Mouse (Mus musculus) MEL (cell line): ENCODE results near the gene Phf8. TPM values are rescaled to one million over a fixed set of nuclear protein-coding genes. Genes with fewer than 3 reads are reported as not detected.

Experiments
- DNase-seq: peaks from one replicate; pipeline ENCODE4 v3.0.0; 2011; ENCODE audit warnings: low read depth, low spot score
- H3K27ac ChIP-seq: 2 replicates; pipeline ENCODE4 v1.5.1; 2012; ENCODE audit warnings: low read depth, mild to moderate bottlenecking, control low read depth, low read length, moderate library complexity; ENCODE audit not compliant: control insufficient read depth
- H3K27me3 ChIP-seq, 2 experiments: fragments of 150-350 bp in 1 of 2; sonication (generic) in 1 of 2; 2 replicates each; pipeline ENCODE4 v1.6.1; 2012; ENCODE audit warnings: low read length in 2 of 2, mild to moderate bottlenecking in 2 of 2, improper control_type of control experiment in 1 of 2, moderate library complexity in 1 of 2; ENCODE audit not compliant: insufficient read depth in 2 of 2, control insufficient read depth in 1 of 2
- H3K36me3 ChIP-seq, 2 experiments: 2 replicates each; pipeline ENCODE4 v1.6.1; 2012 to 2014; ENCODE audit warnings: low read length in 2 of 2, improper control_type of control experiment in 1 of 2, inconsistent platforms in 1 of 2, mild to moderate bottlenecking in 1 of 2; ENCODE audit not compliant: insufficient read depth in 2 of 2, control insufficient read depth in 1 of 2
- H3K4me1 ChIP-seq, 2 experiments: fragments of 150-350 bp in 1 of 2; sonication (generic) in 1 of 2; 2 replicates each; pipeline ENCODE4 v1.6.1; 2012; ENCODE audit warnings: low read length in 2 of 2, improper control_type of control experiment in 1 of 2, mild to moderate bottlenecking in 1 of 2; ENCODE audit not compliant: insufficient read depth in 2 of 2, control insufficient read depth in 1 of 2
- H3K4me3 ChIP-seq, 2 experiments: fragments of 150-350 bp in 1 of 2; sonication (generic) in 1 of 2; 2 replicates each; pipeline ENCODE4 v1.5.1; 2012; ENCODE audit warnings: low read depth in 2 of 2, low read length in 2 of 2, mild to moderate bottlenecking in 2 of 2, moderate library complexity in 2 of 2, control low read depth in 1 of 2, improper control_type of control experiment in 1 of 2; ENCODE audit not compliant: control insufficient read depth in 1 of 2, insufficient read depth in 1 of 2
- H3K79me2 ChIP-seq: 2 replicates; pipeline ENCODE4 v1.6.1; 2012; ENCODE audit warnings: mild to moderate bottlenecking, low read length, moderate library complexity; ENCODE audit not compliant: control insufficient read depth, poor library complexity, insufficient read depth
- H3K9ac ChIP-seq: 2 replicates; pipeline ENCODE4 v1.6.1; 2012; ENCODE audit warnings: low read depth, mild to moderate bottlenecking, control low read depth, low read length, moderate library complexity; ENCODE audit not compliant: control insufficient read depth, poor library complexity, severe bottlenecking
- H3K9me3 ChIP-seq: fragments of 150-350 bp; sonication (generic); replicated peaks from 2 replicates; pipeline ENCODE4 v1.6.1; 2012; ENCODE audit warnings: mild to moderate bottlenecking, low read length, improper control_type of control experiment, moderate library complexity; ENCODE audit not compliant: insufficient read depth
- BHLHE40 ChIP-seq: IDR thresholded peaks from 2 replicates; pipeline ENCODE4 v1.6.1; 2012; ENCODE audit warnings: low read depth, mild to moderate bottlenecking, inconsistent platforms, low read length, improper control_type of control experiment, borderline replicate concordance
- CHD1 ChIP-seq: IDR thresholded peaks from 2 replicates; pipeline ENCODE4 v1.6.1; 2012; ENCODE audit warnings: low read depth, mild to moderate bottlenecking, inconsistent platforms, low read length, improper control_type of control experiment
- CTCF ChIP-seq, 3 experiments: IDR thresholded peaks in 2 of 3; conservative IDR thresholded peaks in 1 of 3; 2 replicates each; pipeline ENCODE4 v1.5.1; 2011 to 2012; ENCODE audit warnings: low read length in 3 of 3, low read depth in 2 of 3, mild to moderate bottlenecking in 2 of 3, improper control_type of control experiment in 1 of 3, inconsistent platforms in 1 of 3, mixed read lengths in 1 of 3, moderate library complexity in 1 of 3; ENCODE audit not compliant: control insufficient read depth in 1 of 3, insufficient read depth in 1 of 3, poor library complexity in 1 of 3, severe bottlenecking in 1 of 3
- ELF1 ChIP-seq: IDR thresholded peaks from 2 replicates; pipeline ENCODE4 v1.6.1; 2014; ENCODE audit warnings: low read depth, mild to moderate bottlenecking, inconsistent platforms, low read length, improper control_type of control experiment, moderate library complexity
- EP300 ChIP-seq, 2 experiments: IDR thresholded peaks; 2 replicates each; pipeline ENCODE4 v1.6.1; 2011; ENCODE audit warnings: improper control_type of control experiment in 2 of 2, low read length in 2 of 2, low read depth in 1 of 2, mild to moderate bottlenecking in 1 of 2
- ETS1 ChIP-seq: IDR thresholded peaks from 2 replicates; pipeline ENCODE4 v1.6.1; 2012; ENCODE audit warnings: low read depth, mild to moderate bottlenecking, inconsistent platforms, low read length, improper control_type of control experiment, moderate library complexity
- GATA1 ChIP-seq: IDR thresholded peaks from 2 replicates; pipeline ENCODE4 v1.6.1; 2011; ENCODE audit warnings: low read depth, low read length, improper control_type of control experiment
- HCFC1 ChIP-seq: IDR thresholded peaks from 2 replicates; pipeline ENCODE4 v1.6.1; 2012; ENCODE audit warnings: low read depth, mild to moderate bottlenecking, inconsistent platforms, low read length, improper control_type of control experiment, moderate library complexity
- JUND ChIP-seq: IDR thresholded peaks from 2 replicates; pipeline ENCODE4 v1.6.1; 2011; ENCODE audit warnings: low read depth, mild to moderate bottlenecking, improper control_type of control experiment, low read length
- KAT2A ChIP-seq: conservative IDR thresholded peaks from 2 replicates; pipeline ENCODE4 v1.6.1; 2012; ENCODE audit warnings: low read depth, low read length, improper control_type of control experiment, inconsistent platforms
- MAFK ChIP-seq: IDR thresholded peaks from 2 replicates; pipeline ENCODE4 v1.6.1; 2011; ENCODE audit warnings: low read depth, mild to moderate bottlenecking, low read length, improper control_type of control experiment, borderline replicate concordance
- MAX ChIP-seq: IDR thresholded peaks from 2 replicates; pipeline ENCODE4 v1.6.1; 2011; ENCODE audit warnings: low read length, improper control_type of control experiment
- MAZ ChIP-seq: IDR thresholded peaks from 2 replicates; pipeline ENCODE4 v1.6.1; 2012; ENCODE audit warnings: low read depth, mild to moderate bottlenecking, inconsistent platforms, low read length, improper control_type of control experiment
- MEF2A ChIP-seq: IDR thresholded peaks from 2 replicates; pipeline ENCODE4 v1.6.1; 2014; ENCODE audit warnings: low read depth, mild to moderate bottlenecking, inconsistent platforms, low read length, improper control_type of control experiment; ENCODE audit not compliant: poor library complexity, insufficient replicate concordance, severe bottlenecking; ENCODE audit errors: extremely low read depth
- MYB ChIP-seq: IDR thresholded peaks from 2 replicates; pipeline ENCODE4 v1.6.1; 2011; ENCODE audit warnings: mild to moderate bottlenecking, low read depth, low read length, improper control_type of control experiment
- MYC ChIP-seq: IDR thresholded peaks from 2 replicates; pipeline ENCODE4 v1.6.1; 2011; ENCODE audit warnings: low read depth, mild to moderate bottlenecking, low read length, improper control_type of control experiment, moderate library complexity
- NELFE ChIP-seq: IDR thresholded peaks from 2 replicates; pipeline ENCODE4 v1.6.1; 2011; ENCODE audit warnings: low read depth, low read length, improper control_type of control experiment
- NRF1 ChIP-seq: IDR thresholded peaks from 2 replicates; pipeline ENCODE4 v1.6.1; 2014; ENCODE audit warnings: low read depth, mild to moderate bottlenecking, inconsistent platforms, low read length, improper control_type of control experiment, moderate library complexity; ENCODE audit not compliant: poor library complexity, insufficient read depth, severe bottlenecking
- POLR2A ChIP-seq, 2 experiments: IDR thresholded peaks; 2 replicates each; pipeline ENCODE4 v1.6.1; 2011 to 2012; ENCODE audit warnings: low read length in 2 of 2, mild to moderate bottlenecking in 2 of 2, control low read depth in 1 of 2, improper control_type of control experiment in 1 of 2, low read depth in 1 of 2, moderate library complexity in 1 of 2; ENCODE audit not compliant: control insufficient read depth in 1 of 2, insufficient read depth in 1 of 2, poor library complexity in 1 of 2
- POLR2AphosphoS2 ChIP-seq: IDR thresholded peaks from 2 replicates; pipeline ENCODE4 v1.6.1; 2011; ENCODE audit warnings: low read length, improper control_type of control experiment
- POLR2AphosphoS5 ChIP-seq: IDR thresholded peaks from 2 replicates; pipeline ENCODE4 v1.6.1; 2012; ENCODE audit warnings: low read depth, borderline replicate concordance, mild to moderate bottlenecking, inconsistent platforms, low read length, moderate library complexity, mixed read lengths
- RAD21 ChIP-seq: IDR thresholded peaks from 2 replicates; pipeline ENCODE4 v1.6.1; 2011; ENCODE audit warnings: mild to moderate bottlenecking, low read depth, low read length, improper control_type of control experiment
- RCOR1 ChIP-seq: IDR thresholded peaks from 2 replicates; pipeline ENCODE4 v1.6.1; 2012; ENCODE audit warnings: low read depth, mild to moderate bottlenecking, inconsistent platforms, low read length, improper control_type of control experiment
- SIN3A ChIP-seq: IDR thresholded peaks from 2 replicates; pipeline ENCODE4 v1.6.1; 2012; ENCODE audit warnings: low read length, improper control_type of control experiment, inconsistent platforms
- SMC3 ChIP-seq: IDR thresholded peaks from 2 replicates; pipeline ENCODE4 v1.6.1; 2011; ENCODE audit warnings: low read depth, low read length, improper control_type of control experiment
- TBP ChIP-seq: IDR thresholded peaks from 2 replicates; pipeline ENCODE4 v1.8.0; 2011; ENCODE audit warnings: low read depth, low read length, improper control_type of control experiment
- TCF12 ChIP-seq: IDR thresholded peaks from 2 replicates; pipeline ENCODE4 v1.6.1; 2014; ENCODE audit warnings: low read depth, mild to moderate bottlenecking, inconsistent platforms, low read length, improper control_type of control experiment, moderate library complexity
- USF1 ChIP-seq: IDR thresholded peaks from 2 replicates; pipeline ENCODE4 v1.6.1; 2014; ENCODE audit warnings: low read depth, mild to moderate bottlenecking, inconsistent platforms, low read length, improper control_type of control experiment, moderate library complexity
- USF2 ChIP-seq, 2 experiments: IDR thresholded peaks; 2 replicates each; pipeline ENCODE4 v1.6.1; 2011 to 2012; ENCODE audit warnings: improper control_type of control experiment in 2 of 2, low read length in 2 of 2, borderline replicate concordance in 1 of 2, inconsistent platforms in 1 of 2, low read depth in 1 of 2, mild to moderate bottlenecking in 1 of 2; ENCODE audit not compliant: insufficient read depth in 1 of 2
- ZC3H11A ChIP-seq: IDR thresholded peaks from 2 replicates; pipeline ENCODE4 v1.6.1; 2012; ENCODE audit warnings: low read depth, mild to moderate bottlenecking, inconsistent platforms, low read length, improper control_type of control experiment
- ZKSCAN1 ChIP-seq: IDR thresholded peaks from 2 replicates; pipeline ENCODE4 v1.6.1; 2012; ENCODE audit warnings: low read depth, mild to moderate bottlenecking, inconsistent platforms, low read length, improper control_type of control experiment, moderate library complexity
- ZNF384 ChIP-seq: IDR thresholded peaks from 2 replicates; pipeline ENCODE4 v1.6.1; 2012; ENCODE audit warnings: low read depth, mild to moderate bottlenecking, inconsistent platforms, low read length, improper control_type of control experiment
- polyA plus RNA-seq, 2 experiments: library from polyadenylated mRNA; stranded (reverse) in 1 of 2; unstranded in 1 of 2; fragments of >175 nt in 1 of 2; fragments of >200 nt in 1 of 2; gene quantifications; 2 replicates each; pipeline versions ENCODE4 v1.2.1 to v1.2.4; 2012; ENCODE audit warnings: low replicate concordance in 2 of 2, low read depth in 1 of 2; ENCODE audit not compliant: insufficient read length in 2 of 2, insufficient read depth in 1 of 2, missing spikeins in 1 of 2
- total RNA-seq: library from RNA; depleted of rRNA; stranded (reverse); fragments of 300-350 nt; gene quantifications from 2 replicates; pipeline ENCODE4 v1.2.3, GENCODE M21; 2012

Gene Phf8
- total and polyA plus RNA-seq, 3 experiments = 13.6 to 132 (median 31.8) TPM

- peak; percentile 93 to 94 for TF ChIP-seq EP300 (IDR thresholded peaks at IDR 0.05; ENCODE audit: low read depth in 1 of 2, low read length in 2 of 2)
- peak; percentile 74 for TF ChIP-seq TCF12
- TF ChIP-seq MEF2A = no peak
- no peak for TF ChIP-seq CTCF (IDR thresholded peaks at IDR 0.05 in 2 of 3, conservative IDR thresholded peaks at IDR 0.05 in 1 of 3; ENCODE audit: control insufficient read depth in 1 of 3, insufficient read depth in 1 of 3, low read depth in 2 of 3, low read length in 3 of 3, poor library complexity in 1 of 3, severe bottlenecking in 1 of 3)
- TF ChIP-seq HCFC1 = no peak
- no peak for TF ChIP-seq CHD1
- TF ChIP-seq USF1 = no peak
- TF ChIP-seq MYB = no peak
- no peak for TF ChIP-seq MAZ
- TF ChIP-seq ZC3H11A = no peak
- no peak for TF ChIP-seq KAT2A
- no peak for TF ChIP-seq ZKSCAN1
- no peak for TF ChIP-seq POLR2AphosphoS5
- no peak for TF ChIP-seq RAD21
- TF ChIP-seq ELF1 = peak; percentile 40; the same call in 1 of the 2 replicates
- TF ChIP-seq RCOR1 = peak; percentile 69; the same call in 1 of the 2 replicates
- peak; percentile 79 for TF ChIP-seq ETS1
- no peak for TF ChIP-seq NRF1
- TF ChIP-seq MAX = 0 out of 2 replicates have a peak, but pooled peaks have one; percentile 49
- no peak for TF ChIP-seq USF2 (IDR thresholded peaks at IDR 0.05; ENCODE audit: borderline replicate concordance in 1 of 2, insufficient read depth in 1 of 2, low read depth in 1 of 2, low read length in 2 of 2)
Observed at GRCm38 (mm10) chrX:151496596-151496995, 23.9 kb upstream of the Phf8 start (continued).

- no peaks in the 10 kb centered on the region for H3K27me3 ChIP-seq
- H3K4me1 ChIP-seq = peaks cover 5 to 13% of the 10 kb centered on the region in 2 experiments
- no peak overlapping the region for H3K4me3 ChIP-seq
- H3K27ac ChIP-seq = peak overlapping the region; percentile 88
- H3K36me3 ChIP-seq = peaks cover 0 to 17% of the 10 kb centered on the region in 2 experiments; a peak in 2 of 4 replicates
- H3K9ac ChIP-seq = peak overlapping the region; percentile 10
- H3K9me3 ChIP-seq = no peaks in the 10 kb centered on the region
- H3K79me2 ChIP-seq = no peaks in the 10 kb centered on the region
- peak; percentile 88 for DNase-seq
- TF ChIP-seq BHLHE40 = 0 out of 2 replicates have a peak, but pooled peaks have one; percentile 15
- TF ChIP-seq MYC = peak; percentile 90
- no peak for TF ChIP-seq POLR2AphosphoS5
- no peak for TF ChIP-seq MYB
- peak; percentile 68 for TF ChIP-seq HCFC1
- TF ChIP-seq MAFK = 0 out of 2 replicates have a peak, but pooled peaks have one; percentile 33
- TF ChIP-seq TBP = peak; percentile 61; the same call in 1 of the 2 replicates
- TF ChIP-seq ELF1 = 0 out of 2 replicates have a peak, but pooled peaks have one; percentile 21
- TF ChIP-seq NELFE = no peak
- no peak for TF ChIP-seq POLR2AphosphoS2
- TF ChIP-seq EP300 (IDR thresholded peaks at IDR 0.05; ENCODE audit: low read depth in 1 of 2, low read length in 2 of 2) = peak; percentile 71 to 75
- no peak for TF ChIP-seq POLR2A (IDR thresholded peaks at IDR 0.05; ENCODE audit: control insufficient read depth in 1 of 2, insufficient read depth in 1 of 2, low read depth in 1 of 2, low read length in 2 of 2, poor library complexity in 1 of 2)
- no peak for TF ChIP-seq USF2 (IDR thresholded peaks at IDR 0.05; ENCODE audit: borderline replicate concordance in 1 of 2, insufficient read depth in 1 of 2, low read depth in 1 of 2, low read length in 2 of 2)
- peak; percentile 82 for TF ChIP-seq SIN3A
- peak; percentile 71; the same call in 1 of the 2 replicates for TF ChIP-seq MEF2A
- TF ChIP-seq JUND = no peak
- peak; percentile 86 for TF ChIP-seq GATA1
- no peak for TF ChIP-seq MAZ
- peak; percentile 94 for TF ChIP-seq ZNF384
- TF ChIP-seq USF1 = no peak
- TF ChIP-seq CHD1 = no peak
- no peak for TF ChIP-seq RAD21
- no peak for TF ChIP-seq SMC3
- TF ChIP-seq KAT2A = no peak
- TF ChIP-seq ZKSCAN1 = peak; percentile 53; the same call in 1 of the 2 replicates
Observed at GRCm38 (mm10) chrX:151508536-151508935, 11.9 kb upstream of the Phf8 start.
